Mouse (Mus musculus) adrenal gland (tissue): ENCODE measurements around the gene Gm42906.

Source experiments
- intact Hi-C: fragments of 180-260 bp; cut with DNase I; formaldehyde crosslinking; loops from one replicate; pipeline ENCODE4 v1.15.1; 2025

Gene Gm42906

GRCm38 (mm10) chr5:151154780-151155179 is 273.2 kb downstream of the Gm42906 start:
- intact Hi-C loops, result loop anchor here (5.0 kb wide), 1 partner anchor 33 kb away; no protein-coding TSS in a partner anchor

- intact Hi-C loops, result loop anchor here (5.0 kb wide), 1 partner anchor 33 kb away; no protein-coding TSS in a partner anchor
These were observed 273.9 kb downstream of the Gm42906 start for GRCm38 (mm10) chr5:151154030-151154429.

- intact Hi-C loops, result loop anchor here (5.0 kb wide), 1 partner anchor 36 kb away; no protein-coding TSS in a partner anchor
These were observed 276.4 kb downstream of the Gm42906 start for GRCm38 (mm10) chr5:151151549-151151948.

GRCm38 (mm10) chr5:151149509-151149908 is 278.5 kb downstream of the Gm42906 start:
- intact Hi-C loops, result no loop called here

GRCm38 (mm10) chr5:151148079-151148478 is 279.9 kb downstream of the Gm42906 start:
- intact Hi-C loops, result no loop called here

GRCm38 (mm10) chr5:151145807-151146206 is 282.2 kb downstream of the Gm42906 start:
- intact Hi-C loops, result no loop called here

- intact Hi-C loops, result no loop called here
These were observed 284.0 kb downstream of the Gm42906 start for GRCm38 (mm10) chr5:151143955-151144354.

- intact Hi-C loops, result no loop called here
These were observed 285.0 kb downstream of the Gm42906 start for GRCm38 (mm10) chr5:151142671-151143601.

GRCm38 (mm10) chr5:151142241-151142640 is 285.7 kb downstream of the Gm42906 start:
- intact Hi-C loops, result no loop called here

GRCm38 (mm10) chr5:151137901-151138300 is 290.1 kb downstream of the Gm42906 start:
- intact Hi-C loops, result no loop called here

GRCm38 (mm10) chr5:151137311-151137710 is 290.7 kb downstream of the Gm42906 start:
- intact Hi-C loops, result no loop called here

- intact Hi-C loops, result no loop called here
These were observed 292.0 kb downstream of the Gm42906 start for GRCm38 (mm10) chr5:151135965-151136364.

- intact Hi-C loops, result no loop called here
These were observed 292.7 kb downstream of the Gm42906 start for GRCm38 (mm10) chr5:151135078-151135826.

- intact Hi-C loops, result no loop called here
These were observed 293.8 kb downstream of the Gm42906 start for GRCm38 (mm10) chr5:151134202-151134601.

GRCm38 (mm10) chr5:151133744-151134143 is 294.2 kb downstream of the Gm42906 start:
- intact Hi-C loops, result no loop called here

- intact Hi-C loops, result no loop called here
These were observed 298.2 kb downstream of the Gm42906 start for GRCm38 (mm10) chr5:151129762-151130161.

GRCm38 (mm10) chr5:151127298-151127717 is 300.7 kb downstream of the Gm42906 start:
- intact Hi-C loops, result no loop called here

GRCm38 (mm10) chr5:151126608-151127005 is 301.4 kb downstream of the Gm42906 start:
- intact Hi-C loops, result no loop called here

- intact Hi-C loops, result no loop called here
These were observed 301.9 kb downstream of the Gm42906 start for GRCm38 (mm10) chr5:151125985-151126607.

- intact Hi-C loops, result no loop called here
These were observed 310.1 kb downstream of the Gm42906 start for GRCm38 (mm10) chr5:151117846-151118245.

GRCm38 (mm10) chr5:151116192-151116887 is 311.6 kb downstream of the Gm42906 start:
- intact Hi-C loops, result no loop called here
